In the genomic region with DNA sequence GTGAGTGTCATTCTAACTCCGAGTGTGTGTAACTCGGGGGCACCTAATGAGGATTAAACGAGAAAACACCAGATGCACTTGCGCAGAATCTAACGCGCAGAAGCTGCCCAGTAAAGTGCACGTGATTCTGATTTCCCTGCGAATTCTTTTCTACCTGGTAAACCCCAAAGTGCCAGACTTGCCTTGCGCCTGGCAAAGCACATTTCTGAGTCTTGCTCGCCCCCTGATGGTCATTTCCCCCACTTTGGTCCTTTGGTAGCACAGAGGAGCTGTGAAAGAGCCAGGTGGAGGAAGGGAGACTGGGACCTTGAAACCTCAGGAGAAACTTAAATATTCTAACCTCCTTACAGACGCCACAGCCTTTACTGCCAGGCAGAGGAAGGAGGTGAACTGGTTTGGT, we compare ENCODE assay signal across 9 mouse cellular contexts. TPM values are rescaled to one million over a fixed set of nuclear protein-coding genes. Genes with fewer than 3 reads are reported as not detected.
DNase-seq lines count a peak whose midpoint lies in the region; ATAC-seq lines count a peak whose summit lies in the region.
"Had no signal": no experiment of that assay in that cellular context is flagged by ENCODE, and none has a peak within 500 bp of the region (broad histone marks: within the 10 kb centered on the region; RNA-seq: fewer than 3 reads in every experiment).

No protein-coding gene starts in this region.

- peak; percentile 89 for ATAC-seq in midbrain, embryonic 16.5 days

- peak; percentile 52 for DNase-seq in ovary, postnatal 10 days (ENCODE audit: low spot score)
- DNase-seq in ovary, adult 18-20 months (ENCODE audit: low spot score), result no peak
- DNase-seq in embryo, embryonic 10.5 days (ENCODE audit: low spot score), result peak; percentile 85
- DNase-seq in gastrocnemius, postnatal 14 days, result peak; percentile 43
- peak; percentile 76 for DNase-seq in kidney, adult 18-20 months
- peak; percentile 87 to 90 for DNase-seq in left cerebral cortex, postnatal 14 days (ENCODE audit: low spot score in 2 of 2)
- DNase-seq in urinary bladder, postnatal 14 days (ENCODE audit: low spot score), result peak; percentile 64

- H3K4me3 ChIP-seq in midbrain, embryonic 16.5 days (ENCODE audit: low read depth, low read length), result peak overlapping the region; percentile 7; the same call in 1 of the 2 replicates
- H3K4me3 ChIP-seq: liver, embryonic 15.5 days had no signal

- no peaks in the 10 kb centered on the region for H3K9me3 ChIP-seq in midbrain, embryonic 16.5 days (replicated peaks; ENCODE audit: control insufficient read depth, low read length, poor library complexity, severe bottlenecking)
- H3K9me3 ChIP-seq: liver, embryonic 15.5 days had no signal

- intact Hi-C loops in gastrocnemius, postnatal 14 days (cut with DNase I; ENCODE audit: low total_unique reads), result loop anchor here (5.0 kb wide), 1 partner anchor 456 kb away; no protein-coding TSS in a partner anchor
- intact Hi-C loops in left cerebral cortex, postnatal 14 days (cut with DNase I), result loop anchor here (1.0 kb wide), 1 partner anchor 457 kb away; no protein-coding TSS in a partner anchor

- peak overlapping the region; percentile 49 for H3K4me2 ChIP-seq in midbrain, embryonic 16.5 days (ENCODE audit: low read length)
- H3K4me2 ChIP-seq: liver, embryonic 15.5 days had no signal

- no peaks in the 10 kb centered on the region for H3K27me3 ChIP-seq in midbrain, embryonic 16.5 days (ENCODE audit: control insufficient read depth, insufficient read depth, low read depth, low read length)
- H3K27me3 ChIP-seq: liver, embryonic 15.5 days had no signal

- peaks cover 3% of the 10 kb centered on the region; the same call in 1 of the 2 replicates for H3K4me1 ChIP-seq in midbrain, embryonic 16.5 days (ENCODE audit: control insufficient read depth, insufficient read depth, low read length)
- H3K4me1 ChIP-seq: liver, embryonic 15.5 days had no signal

- WGBS in midbrain, embryonic 16.5 days, result 7% methylated on average over 11 of the region's 11 CpGs

- H3K9ac ChIP-seq in midbrain, embryonic 16.5 days (ENCODE audit: low read depth, low read length), result 0 out of 2 replicates have a peak overlapping the region, but pooled peaks have one; percentile 24
- H3K9ac ChIP-seq: liver, embryonic 15.5 days had no signal

- H3K36me3 ChIP-seq in midbrain, embryonic 16.5 days (ENCODE audit: control insufficient read depth, insufficient read depth, low read length), result no peaks in the 10 kb centered on the region
- H3K36me3 ChIP-seq: liver, embryonic 15.5 days had no signal

- H3K27ac ChIP-seq in midbrain, embryonic 16.5 days (ENCODE audit: low read length), result no peak overlapping the region
- H3K27ac ChIP-seq: liver, embryonic 15.5 days had no signal

RNA-seq across cellular contexts. Expression of gene Prickle2, which starts 37.6 kb away (rescaled TPM):
- 1 to 10 TPM; 4.0 to 4.3 TPM for total RNA-seq in gastrocnemius, postnatal 14 days (2021)
- 100 to 1,000 TPM; 184 to 211 TPM for total RNA-seq in left cerebral cortex, postnatal 14 days (2021)
- 15.9 and 16.5 TPM in 2 replicates for polyA plus RNA-seq in midbrain, embryonic 16.5 days (2015; fragmentation: Nextera tagmentation; extraction: Ambion mirVana)

Comparison
In these comparisons a context has a peak if more than half of its experiments do, and no peak if none do; other contexts are left out.
1. RNA of gene Prickle2, which starts 37.6 kb away (total RNA-seq): 184 to 211 TPM in left cerebral cortex, postnatal 14 days; 4.0 to 4.3 TPM in gastrocnemius, postnatal 14 days; every median in the first group is over 10 times any median in the second.